Mouse (Mus musculus): ENCODE measurements around the gene Zfp831.

The Zfp831 gene

GRCm38 (mm10) chr2:174644975-174645374, 1.6 kb downstream of the Zfp831 start:
- DNase-seq (ENCODE audit: extremely low read depth, insufficient read length, low spot score) = no peak

GRCm38 (mm10) chr2:174652864-174653263, 9.5 kb downstream of the Zfp831 start:
- no peak for DNase-seq (ENCODE audit: extremely low read depth, insufficient read length, low spot score)

GRCm38 (mm10) chr2:174655341-174655740, 12.0 kb downstream of the Zfp831 start:
- no peak for DNase-seq (ENCODE audit: extremely low read depth, insufficient read length, low spot score)

- DNase-seq (ENCODE audit: extremely low read depth, insufficient read length, low spot score) = no peak
These were observed 15.0 kb downstream of the Zfp831 start for GRCm38 (mm10) chr2:174658229-174658844.

- no peak for DNase-seq (ENCODE audit: extremely low read depth, insufficient read length, low spot score)
These were observed 16.5 kb downstream of the Zfp831 start for GRCm38 (mm10) chr2:174659874-174660273.

- DNase-seq (ENCODE audit: extremely low read depth, insufficient read length, low spot score) = no peak
These were observed 17.0 kb downstream of the Zfp831 start for GRCm38 (mm10) chr2:174660321-174660720.

- no peak for DNase-seq (ENCODE audit: extremely low read depth, insufficient read length, low spot score)
These were observed 18.3 kb downstream of the Zfp831 start for GRCm38 (mm10) chr2:174661436-174662171.

GRCm38 (mm10) chr2:174662593-174662992, 19.3 kb downstream of the Zfp831 start:
- DNase-seq (ENCODE audit: extremely low read depth, insufficient read length, low spot score) = no peak

- no peak for DNase-seq (ENCODE audit: extremely low read depth, insufficient read length, low spot score)
These were observed 22.1 kb downstream of the Zfp831 start for GRCm38 (mm10) chr2:174665404-174665803.

GRCm38 (mm10) chr2:174668806-174669205, 25.5 kb downstream of the Zfp831 start:
- no peak for DNase-seq (ENCODE audit: extremely low read depth, insufficient read length, low spot score)

GRCm38 (mm10) chr2:174672506-174673190, 29.3 kb downstream of the Zfp831 start:
- DNase-seq (ENCODE audit: extremely low read depth, insufficient read length, low spot score) = no peak

GRCm38 (mm10) chr2:174673592-174674286, 30.4 kb downstream of the Zfp831 start:
- peak; percentile 65 for DNase-seq (ENCODE audit: extremely low read depth, insufficient read length, low spot score)

- no peak for DNase-seq (ENCODE audit: extremely low read depth, insufficient read length, low spot score)
These were observed 31.1 kb downstream of the Zfp831 start for GRCm38 (mm10) chr2:174674287-174675045.

GRCm38 (mm10) chr2:174675642-174676041, 32.3 kb downstream of the Zfp831 start:
- peak; percentile 22 for DNase-seq (ENCODE audit: extremely low read depth, insufficient read length, low spot score)

- no peak for DNase-seq (ENCODE audit: extremely low read depth, insufficient read length, low spot score)
These were observed 58.0 kb downstream of the Zfp831 start for GRCm38 (mm10) chr2:174701351-174701750.

GRCm38 (mm10) chr2:174707101-174707500, 63.8 kb downstream of the Zfp831 start:
- DNase-seq (ENCODE audit: extremely low read depth, insufficient read length, low spot score) = no peak

- no peak for DNase-seq (ENCODE audit: extremely low read depth, insufficient read length, low spot score)
These were observed 65.3 kb downstream of the Zfp831 start for GRCm38 (mm10) chr2:174708587-174708986.

- no peak for DNase-seq (ENCODE audit: extremely low read depth, insufficient read length, low spot score)
These were observed 66.9 kb downstream of the Zfp831 start for GRCm38 (mm10) chr2:174710185-174710584.

GRCm38 (mm10) chr2:174712043-174712442, 68.7 kb downstream of the Zfp831 start:
- no peak for DNase-seq (ENCODE audit: extremely low read depth, insufficient read length, low spot score)

GRCm38 (mm10) chr2:174715938-174716337, 72.6 kb downstream of the Zfp831 start:
- DNase-seq (ENCODE audit: extremely low read depth, insufficient read length, low spot score) = no peak

Data from 3134 (cell line).